Mouse (Mus musculus) liver, embryonic 13.5 days (tissue): ENCODE results near the gene Fam222b. TPM values are rescaled to one million over a fixed set of nuclear protein-coding genes. Genes with fewer than 3 reads are reported as not detected.
"Not testable (repeated sequence)": the region's sequence is repeated elsewhere in the genome, so short reads cannot be mapped to it uniquely, and the experiment has no call there.

ENCODE experiments used
- ATAC-seq: fragments of 200-750 bp; cut with Nextera tagmentation; 2 replicates; pipeline ENCODE4 v1.8.0; 2017; ENCODE audit warnings: low read depth, mild to moderate bottlenecking, moderate number of reproducible peaks, moderate library complexity
- DNase-seq: peaks from one replicate; pipeline ENCODE4 v3.0.0; 2022
- H3K27ac ChIP-seq: fragments of 300-500 bp; sonication (generic); 2 replicates; pipeline ENCODE4 v1.5.1; 2015; ENCODE audit warnings: moderate library complexity, mild to moderate bottlenecking, inconsistent platforms
- H3K27me3 ChIP-seq: fragments of 300-500 bp; sonication (generic); 2 replicates; pipeline ENCODE4 v1.6.1; 2015; ENCODE audit warnings: mild to moderate bottlenecking, inconsistent platforms
- H3K36me3 ChIP-seq: fragments of 300-500 bp; sonication (generic); 2 replicates; pipeline ENCODE4 v1.6.1; 2015; ENCODE audit warnings: mild to moderate bottlenecking, inconsistent platforms
- H3K4me1 ChIP-seq: fragments of 300-500 bp; sonication (generic); replicated peaks from 2 replicates; pipeline ENCODE4 v1.6.1; 2015; ENCODE audit warnings: inconsistent platforms
- H3K4me2 ChIP-seq: fragments of 300-500 bp; sonication (generic); 2 replicates; pipeline ENCODE4 v1.6.1; 2015; ENCODE audit warnings: inconsistent platforms, mild to moderate bottlenecking, moderate library complexity
- H3K4me3 ChIP-seq: fragments of 300-500 bp; sonication (generic); replicated peaks from 2 replicates; pipeline ENCODE4 v1.5.1; 2015; ENCODE audit warnings: mild to moderate bottlenecking, inconsistent platforms
- H3K9ac ChIP-seq: fragments of 300-500 bp; sonication (generic); 2 replicates; pipeline ENCODE4 v1.6.1; 2015; ENCODE audit warnings: mild to moderate bottlenecking, inconsistent platforms
- H3K9me3 ChIP-seq: fragments of 300-500 bp; sonication (generic); replicated peaks from 2 replicates; pipeline ENCODE4 v1.6.1; 2016; ENCODE audit warnings: inconsistent platforms
- WGBS: fragments of 180-500 bp; shearing (Covaris S2); methylation state at CpG from one replicate; pipeline ENCODE4 v1.1.7; 2015; ENCODE audit not compliant: insufficient replicate concordance; 5-methylcytosine and 5-hydroxymethylcytosine counted together
- polyA plus RNA-seq: library from polyadenylated mRNA; unstranded; fragments of >200 nt; fragmentation: Nextera tagmentation; extraction: Ambion mirVana; gene quantifications from 2 replicates; pipeline ENCODE4 v1.2.1, GENCODE M21; 2015

The Fam222b gene
- polyA plus RNA-seq, result 3.7 and 5.5 TPM in 2 replicates

GRCm38 (mm10) chr11:78094504-78095143 is at the start of gene Fam222b:
Gene Fam222b (plus strand): TSS chr11:78094660.
- peak within 1 kb of the TSS; percentile 90 for H3K4me2 ChIP-seq
- peak within 1 kb of the TSS; percentile 72 for H3K4me3 ChIP-seq
- H3K9me3 ChIP-seq, result no peaks in the 10 kb centered on the region
- WGBS, result under 1% methylated on average over 38 of the region's 38 CpGs
- DNase-seq, result peak; percentile 89
- H3K4me1 ChIP-seq, result peaks cover 36% of the 10 kb centered on the region
- peak within 1 kb of the TSS; percentile 70 for H3K9ac ChIP-seq
- ATAC-seq, result peak; percentile 93
- 0 out of 2 replicates have a peak, but pooled peaks cover 1% of the 10 kb centered on the region for H3K36me3 ChIP-seq
- H3K27ac ChIP-seq, result peak within 1 kb of the TSS; percentile 9; the same call in 1 of the 2 replicates
- H3K27me3 ChIP-seq, result no peaks in the 10 kb centered on the region

- ATAC-seq (0 out of 2 replicates have a peak, but pooled peaks have one; percentile 18), DNase-seq (no peak)
- no peak overlapping the region for H3K27ac ChIP-seq
Observed at GRCm38 (mm10) chr11:78044758-78045251, 49.7 kb upstream of the Fam222b start.

GRCm38 (mm10) chr11:78048637-78049036 is 45.8 kb upstream of the Fam222b start:
- WGBS, result 66% methylated on average over 4 of the region's 4 CpGs
- H3K9me3 ChIP-seq, H3K4me2 ChIP-seq, H3K27ac ChIP-seq, H3K4me3 ChIP-seq, H3K9ac ChIP-seq, ATAC-seq, DNase-seq, H3K27me3 ChIP-seq: not testable (repeated sequence)
- Histone ChIP-seq H3K4me1 (peaks cover 30% of the 10 kb centered on the region), H3K36me3 (peaks cover 14% of the 10 kb centered on the region)

More at GRCm38 (mm10) chr11:78044758-78045251, 49.7 kb upstream of the Fam222b start:
- Histone ChIP-seq H3K9ac (no peak overlapping the region), H3K4me3 (no peak overlapping the region), H3K4me1 (peaks cover 21% of the 10 kb centered on the region), H3K9me3 (no peaks in the 10 kb centered on the region), H3K27me3 (no peaks in the 10 kb centered on the region), H3K36me3 (peaks cover 32% of the 10 kb centered on the region), H3K4me2 (no peak overlapping the region)
- 68% methylated on average over 5 of the region's 5 CpGs for WGBS

- peak overlapping the region; percentile 62 for H3K27ac ChIP-seq
Observed at GRCm38 (mm10) chr11:78053078-78053477, 41.4 kb upstream of the Fam222b start.

GRCm38 (mm10) chr11:78056946-78057345 is 37.5 kb upstream of the Fam222b start:
- Histone ChIP-seq H3K36me3 (peaks cover 47% of the 10 kb centered on the region), H3K27me3 (no peaks in the 10 kb centered on the region), H3K4me2 (no peak overlapping the region), H3K4me1 (peaks cover 50% of the 10 kb centered on the region), H3K9ac (no peak overlapping the region), H3K27ac (peak overlapping the region; percentile 14), H3K4me3 (no peak overlapping the region), H3K9me3 (no peaks in the 10 kb centered on the region)
- 83% methylated on average over 8 of the region's 8 CpGs for WGBS
- no peak for DNase-seq
- ATAC-seq, result no peak

More at GRCm38 (mm10) chr11:78053078-78053477, 41.4 kb upstream of the Fam222b start:
- peak; percentile 90 for ATAC-seq
- 0 out of 2 replicates have a peak overlapping the region, but pooled peaks have one; percentile 3 for H3K4me3 ChIP-seq
- H3K4me1 ChIP-seq, result peaks cover 24% of the 10 kb centered on the region
- no peaks in the 10 kb centered on the region for H3K27me3 ChIP-seq
- peak overlapping the region; percentile 31 for H3K4me2 ChIP-seq
- peaks cover 40% of the 10 kb centered on the region for H3K36me3 ChIP-seq
- DNase-seq, result no peak
- WGBS, result 50% methylated on average over 8 of the region's 8 CpGs
- H3K9me3 ChIP-seq, result no peaks in the 10 kb centered on the region
- H3K9ac ChIP-seq, result peak overlapping the region; percentile 59

- peak overlapping the region; percentile 92 for H3K27ac ChIP-seq
- H3K4me2 ChIP-seq, result peak overlapping the region; percentile 40
- peak overlapping the region; percentile 5; the same call in 1 of the 2 replicates for H3K4me3 ChIP-seq
- no peaks in the 10 kb centered on the region for H3K27me3 ChIP-seq
- ATAC-seq (peak; percentile 81), DNase-seq (peak; percentile 68)
- peaks cover 41% of the 10 kb centered on the region for H3K36me3 ChIP-seq
- WGBS, result 42% methylated on average over 9 of the region's 9 CpGs
- no peaks in the 10 kb centered on the region for H3K9me3 ChIP-seq
- peaks cover 56% of the 10 kb centered on the region for H3K4me1 ChIP-seq
- H3K9ac ChIP-seq, result peak overlapping the region; percentile 53
Observed at GRCm38 (mm10) chr11:78059833-78060757, 34.4 kb upstream of the Fam222b start.

- peaks cover 80% of the 10 kb centered on the region for H3K4me1 ChIP-seq
Observed at GRCm38 (mm10) chr11:78062563-78062962, 31.9 kb upstream of the Fam222b start.

GRCm38 (mm10) chr11:78065906-78066305 is 28.6 kb upstream of the Fam222b start:
- H3K27me3 ChIP-seq, result no peaks in the 10 kb centered on the region
- no peaks in the 10 kb centered on the region for H3K9me3 ChIP-seq
- H3K4me1 ChIP-seq, result peaks cover 96% of the 10 kb centered on the region
- ATAC-seq, result peak; percentile 84
- H3K36me3 ChIP-seq, result no peaks in the 10 kb centered on the region
- H3K9ac ChIP-seq, result peak overlapping the region; percentile 83
- WGBS, result 15% methylated on average over 2 of the region's 2 CpGs
- H3K4me3 ChIP-seq, result peak overlapping the region; percentile 11; the same call in 1 of the 2 replicates
- H3K4me2 ChIP-seq, result peak overlapping the region; percentile 79
- DNase-seq, result peak; percentile 86
- H3K27ac ChIP-seq, result peak overlapping the region; percentile 100

More at GRCm38 (mm10) chr11:78062563-78062962, 31.9 kb upstream of the Fam222b start:
- Histone ChIP-seq H3K4me2 (no peak overlapping the region), H3K27me3 (no peaks in the 10 kb centered on the region), H3K27ac (peak overlapping the region; percentile 100), H3K36me3 (peaks cover 24% of the 10 kb centered on the region), H3K4me3 (no peak overlapping the region), H3K9me3 (no peaks in the 10 kb centered on the region), H3K9ac (peak overlapping the region; percentile 56)
- DNase-seq, result no peak
- WGBS, result 63% methylated on average over 1 of the region's 1 CpGs
- ATAC-seq, result no peak

- no peak for ATAC-seq
- H3K4me1 ChIP-seq, result peaks cover 96% of the 10 kb centered on the region
Observed at GRCm38 (mm10) chr11:78066641-78067040, 27.8 kb upstream of the Fam222b start.

GRCm38 (mm10) chr11:78067566-78067965 is 26.9 kb upstream of the Fam222b start:
- Histone ChIP-seq H3K4me3 (peak overlapping the region; percentile 5; the same call in 1 of the 2 replicates), H3K4me2 (peak overlapping the region; percentile 79), H3K4me1 (peaks cover 94% of the 10 kb centered on the region), H3K36me3 (peaks cover 2% of the 10 kb centered on the region; the same call in 1 of the 2 replicates), H3K27me3 (no peaks in the 10 kb centered on the region), H3K27ac (peak overlapping the region; percentile 100), H3K9me3 (no peaks in the 10 kb centered on the region), H3K9ac (peak overlapping the region; percentile 83)
- ATAC-seq (no peak), DNase-seq (no peak)
- WGBS, result 55% methylated on average over 5 of the region's 5 CpGs

More at GRCm38 (mm10) chr11:78066641-78067040, 27.8 kb upstream of the Fam222b start:
- peak overlapping the region; percentile 83 for H3K9ac ChIP-seq
- H3K4me3 ChIP-seq, result peak overlapping the region; percentile 11; the same call in 1 of the 2 replicates
- 55% methylated on average over 2 of the region's 2 CpGs for WGBS
- no peaks in the 10 kb centered on the region for H3K27me3 ChIP-seq
- no peak for DNase-seq
- peak overlapping the region; percentile 79 for H3K4me2 ChIP-seq
- peak overlapping the region; percentile 100 for H3K27ac ChIP-seq
- no peaks in the 10 kb centered on the region for H3K9me3 ChIP-seq
- H3K36me3 ChIP-seq, result no peaks in the 10 kb centered on the region
